Mouse (Mus musculus) megakaryocyte, embryonic 14.5 days (primary cell): ENCODE data around the gene Cacng1.

Source experiments
- FLI1 ChIP-seq: IDR thresholded peaks from 2 replicates; pipeline ENCODE4 v1.6.1; 2012; ENCODE audit warnings: low read length, inconsistent platforms, mixed read lengths
- GATA1 ChIP-seq: IDR thresholded peaks from 3 replicates; pipeline ENCODE4 v1.6.1; 2012; ENCODE audit warnings: mixed read lengths, low read length, inconsistent platforms, borderline replicate concordance

GRCm38 (mm10) chr11:107662666-107663065 lies 53.7 kb downstream of the Cacng1 start:
- TF ChIP-seq GATA1 (no peak), FLI1 (no peak)
